Mouse (Mus musculus): ENCODE measurements around the gene Ccdc42. TPM values are rescaled to one million over a fixed set of nuclear protein-coding genes. Genes with fewer than 3 reads are reported as not detected.
A peak's percentile ranks its signal among the peaks of the same experiment; 100 is the strongest.

Gene Ccdc42
- 1 to 10 TPM in 1 of 2 experiments, under 1 TPM in 1; 0.82 to 1.3 TPM for total RNA-seq (2021)

- no peak for DNase-seq (ENCODE audit: low spot score in 2 of 2)
- intact Hi-C loops (cut with DNase I), result loop anchor here (5.0 kb wide), 1 partner anchor 106 kb away; the partner anchor contains the start of gene Myh10
Measured at GRCm38 (mm10) chr11:68586721-68587120, at the start of gene Ccdc42. TSS of gene Ccdc42 (plus strand) at chr11:68587021.

GRCm38 (mm10) chr11:68539621-68540020, 47.2 kb upstream of the Ccdc42 start:
- DNase-seq (ENCODE audit: low spot score in 2 of 2), result peak in 1 of 2 experiments; percentile 45
- intact Hi-C loops (cut with DNase I), result loop anchor here (5.0 kb wide), 1 partner anchor 52 kb away; no protein-coding TSS in a partner anchor

GRCm38 (mm10) chr11:68544554-68544953, 42.3 kb upstream of the Ccdc42 start:
- intact Hi-C loops (cut with DNase I), result no loop called here
- DNase-seq (ENCODE audit: low spot score in 2 of 2), result no peak

- DNase-seq (ENCODE audit: low spot score in 2 of 2), result no peak
- intact Hi-C loops (cut with DNase I), result no loop called here
Measured at GRCm38 (mm10) chr11:68545172-68545571, 41.6 kb upstream of the Ccdc42 start.

GRCm38 (mm10) chr11:68545682-68546222, 41.1 kb upstream of the Ccdc42 start:
- no peak for DNase-seq (ENCODE audit: low spot score in 2 of 2)
- intact Hi-C loops (cut with DNase I), result no loop called here

- DNase-seq (ENCODE audit: low spot score in 2 of 2), result no peak
- intact Hi-C loops (cut with DNase I), result no loop called here
Measured at GRCm38 (mm10) chr11:68547484-68547883, 39.3 kb upstream of the Ccdc42 start.

- intact Hi-C loops (cut with DNase I), result no loop called here
- DNase-seq (ENCODE audit: low spot score in 2 of 2), result no peak
Measured at GRCm38 (mm10) chr11:68549597-68549996, 37.2 kb upstream of the Ccdc42 start.

- no peak for DNase-seq (ENCODE audit: low spot score in 2 of 2)
- intact Hi-C loops (cut with DNase I), result no loop called here
Measured at GRCm38 (mm10) chr11:68550358-68550757, 36.5 kb upstream of the Ccdc42 start.

- intact Hi-C loops (cut with DNase I), result no loop called here
- DNase-seq (ENCODE audit: low spot score in 2 of 2), result no peak
Measured at GRCm38 (mm10) chr11:68553981-68554471, 32.8 kb upstream of the Ccdc42 start.

- no peak for DNase-seq (ENCODE audit: low spot score in 2 of 2)
- intact Hi-C loops (cut with DNase I), result loop anchor here (5.0 kb wide), 1 partner anchor 69 kb away; no protein-coding TSS in a partner anchor
Measured at GRCm38 (mm10) chr11:68555918-68556584, 30.8 kb upstream of the Ccdc42 start, which contains the start of gene Mfsd6l. TSS of gene Mfsd6l (plus strand) at chr11:68556186.

- no peak for DNase-seq (ENCODE audit: low spot score in 2 of 2)
- intact Hi-C loops (cut with DNase I), result loop anchor here (5.0 kb wide), 1 partner anchor 72 kb away; no protein-coding TSS in a partner anchor
Measured at GRCm38 (mm10) chr11:68559546-68559945, 27.3 kb upstream of the Ccdc42 start.

- intact Hi-C loops (cut with DNase I), result loop anchor here (10.0 kb wide), 1 partner anchor 243 kb away; no protein-coding TSS in a partner anchor
- no peak for DNase-seq (ENCODE audit: low spot score in 2 of 2)
Measured at GRCm38 (mm10) chr11:68561957-68562950, 24.6 kb upstream of the Ccdc42 start.

GRCm38 (mm10) chr11:68564356-68565031, 22.3 kb upstream of the Ccdc42 start:
- no peak for DNase-seq (ENCODE audit: low spot score in 2 of 2)
- intact Hi-C loops (cut with DNase I), result loop anchor here (10.0 kb wide), 1 partner anchor 240 kb away; no protein-coding TSS in a partner anchor

- no peak for DNase-seq (ENCODE audit: low spot score in 2 of 2)
- intact Hi-C loops (cut with DNase I), result loop anchor here (10.0 kb wide), 1 partner anchor 240 kb away; no protein-coding TSS in a partner anchor
Measured at GRCm38 (mm10) chr11:68565032-68565429, 21.8 kb upstream of the Ccdc42 start.

GRCm38 (mm10) chr11:68566447-68567059, 20.3 kb upstream of the Ccdc42 start:
- peak; percentile 78 to 81 for DNase-seq (ENCODE audit: low spot score in 2 of 2)

GRCm38 (mm10) chr11:68570861-68571260, 16.0 kb upstream of the Ccdc42 start:
- no peak for DNase-seq (ENCODE audit: low spot score in 2 of 2)
- intact Hi-C loops (cut with DNase I), result no loop called here

More at GRCm38 (mm10) chr11:68566447-68567059, 20.3 kb upstream of the Ccdc42 start:
- intact Hi-C loops (cut with DNase I), result loop anchor here (10.0 kb wide), 1 partner anchor 238 kb away; no protein-coding TSS in a partner anchor

- intact Hi-C loops (cut with DNase I), result no loop called here
- no peak for DNase-seq (ENCODE audit: low spot score in 2 of 2)
Measured at GRCm38 (mm10) chr11:68577076-68577475, 9.7 kb upstream of the Ccdc42 start.

GRCm38 (mm10) chr11:68579462-68579881, 7.3 kb upstream of the Ccdc42 start:
- no peak for DNase-seq (ENCODE audit: low spot score in 2 of 2)
- intact Hi-C loops (cut with DNase I), result no loop called here

Measured in left cerebral cortex, postnatal 36 days (tissue).